Mouse (Mus musculus) Patski (cell line): ENCODE results near the gene Slc41a2. TPM values are rescaled to one million over a fixed set of nuclear protein-coding genes. Genes with fewer than 3 reads are reported as not detected.
A peak's percentile ranks its signal among the peaks of the same experiment; 100 is the strongest.

Source experiments
- ATAC-seq: fragments of 100-300 bp; one replicate; pipeline ENCODE4 v1.8.0; 2021
- CTCF ChIA-PET: fragments of 350-600 bp; sonication (Branson Sonifier 250); formaldehyde crosslinking; loops from one replicate; lab custom pipeline; 2022; ENCODE audit warnings: inconsistent platforms; lab: Charles Lee
- POLR2A ChIA-PET: fragments of 350-600 bp; sonication (Branson Sonifier 250); formaldehyde crosslinking; loops from one replicate; lab custom pipeline; 2022; ENCODE audit warnings: antibody characterized with exemption, inconsistent platforms; lab: Charles Lee
- DNase-seq: peaks from one replicate; pipeline ENCODE4 v3.0.0-alpha.2; 2011; ENCODE audit warnings: low read depth, low spot score
- H3K27me3 ChIP-seq: fragments of 371-371 bp; one replicate; pipeline ENCODE4 v1.5.1; 2021
- CTCF ChIP-seq: fragments of 100-300 bp; IDR thresholded peaks from one replicate; pipeline ENCODE4 v1.5.1; 2021
- in situ Hi-C: fragments of 300-500 bp; cut with MboI; formaldehyde crosslinking; loops from 3 replicates; pipeline ENCODE4 v1.11.1; 2018; ENCODE audit warnings: low pct_unique_long_range_greater_than_20kb, mixed read lengths
- polyA plus RNA-seq: library from polyadenylated mRNA; unstranded; gene quantifications from one replicate; pipeline ENCODE4 v1.2.3, GENCODE M21; 2021

The Slc41a2 gene
- polyA plus RNA-seq, 1 experiment from 2014 or later = 30.0 TPM

DNA sequence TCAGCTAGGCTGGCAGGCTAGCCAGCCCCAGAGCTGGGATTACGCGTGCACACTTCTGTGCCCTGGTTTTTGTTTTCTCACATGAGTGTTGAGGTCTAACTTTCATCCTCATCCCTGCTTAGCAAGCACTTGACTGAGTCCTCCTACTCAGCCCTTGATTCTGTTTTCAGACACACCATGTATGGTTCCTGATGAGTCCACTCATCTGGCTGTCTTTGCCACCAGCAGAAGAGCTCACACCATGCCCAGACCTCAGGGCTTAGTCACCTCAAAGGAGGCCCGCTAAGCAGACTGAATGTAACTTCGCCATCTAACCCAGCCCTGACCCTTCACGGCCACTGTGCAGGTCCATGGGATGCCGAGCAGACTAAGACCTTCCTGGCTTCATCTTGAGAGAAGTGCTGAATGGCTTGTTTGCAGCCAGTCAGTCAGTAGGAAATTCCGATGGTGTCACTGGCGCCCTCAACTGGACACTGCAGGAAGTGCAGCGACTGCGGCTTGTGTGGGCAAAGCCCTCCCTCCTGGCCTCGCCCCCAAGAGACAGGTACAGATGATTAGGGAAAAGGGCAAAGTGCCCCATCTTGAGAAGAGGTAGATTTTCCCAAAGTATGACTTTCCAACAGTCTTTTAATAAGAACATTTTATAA, 139.9 kb downstream of the Slc41a2 start:
- ATAC-seq = peak; percentile 12
- no peaks in the 10 kb centered on the region for H3K27me3 ChIP-seq
- TF ChIP-seq CTCF = peak; percentile 94
- ChIA-PET CTCF (interaction anchor here (1.2 to 2.6 kb wide), 4 partner anchors 8 to 288 kb away, joined by 4 to 8 read pairs (median 4); no protein-coding TSS in a partner anchor), POLR2A (no interaction called here)
- in situ Hi-C loops = no loop called here
- no peak for DNase-seq

DNA sequence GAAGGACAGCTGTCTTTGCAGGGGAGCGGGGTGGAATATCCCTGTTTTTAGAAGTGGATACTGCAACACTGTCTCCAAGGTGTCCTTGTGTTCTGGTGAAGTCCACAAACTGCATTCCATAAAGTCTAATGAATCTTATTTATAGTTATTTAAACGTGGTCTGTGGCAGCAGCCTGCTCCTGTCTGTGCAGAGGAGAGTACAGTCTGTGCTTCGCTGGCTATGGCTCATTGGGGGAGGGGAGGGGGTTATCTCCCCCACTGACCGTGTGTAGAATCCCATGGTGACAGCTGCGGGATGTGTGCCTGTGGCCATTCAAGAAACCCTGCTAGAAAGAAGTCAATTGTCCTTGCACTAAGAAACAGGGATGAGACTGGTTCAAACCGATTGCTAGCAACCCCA, 145.7 kb downstream of the Slc41a2 start:
- CTCF ChIA-PET = no interaction called here
- no peaks in the 10 kb centered on the region for H3K27me3 ChIP-seq
- no peak for ATAC-seq
- TF ChIP-seq CTCF = no peak
- POLR2A ChIA-PET = no interaction called here
- in situ Hi-C loops = no loop called here
- no peak for DNase-seq

- H3K27me3 ChIP-seq = no peaks in the 10 kb centered on the region
- ChIA-PET CTCF (no interaction called here), POLR2A (no interaction called here)
- no peak for ATAC-seq
- DNase-seq = no peak
- in situ Hi-C loops = no loop called here
- no peak for TF ChIP-seq CTCF
These were observed 146.2 kb downstream of the Slc41a2 start for GRCm38 (mm10) chr10:83191476-83191875.

GRCm38 (mm10) chr10:83189071-83189470, 148.6 kb downstream of the Slc41a2 start:
- CTCF ChIA-PET = interaction anchor here (1.1 kb wide), 2 partner anchors 8 to 63 kb away, joined by 4 read pairs; no protein-coding TSS in a partner anchor
- TF ChIP-seq CTCF = no peak
- no peak for DNase-seq
- POLR2A ChIA-PET = no interaction called here
- in situ Hi-C loops = no loop called here
- ATAC-seq = no peak
- no peaks in the 10 kb centered on the region for H3K27me3 ChIP-seq

- POLR2A ChIA-PET = no interaction called here
- in situ Hi-C loops = no loop called here
- H3K27me3 ChIP-seq = no peaks in the 10 kb centered on the region
- no peak for TF ChIP-seq CTCF
- ATAC-seq (no peak), DNase-seq (no peak)
- CTCF ChIA-PET = interaction anchor here (1.0 kb wide), 2 partner anchors 8 to 10 kb away, joined by 3 read pairs; no protein-coding TSS in a partner anchor
These were observed 150.7 kb downstream of the Slc41a2 start for GRCm38 (mm10) chr10:83186984-83187383.

- in situ Hi-C loops = no loop called here
These were observed 151.5 kb downstream of the Slc41a2 start for GRCm38 (mm10) chr10:83186167-83186566.

GRCm38 (mm10) chr10:83185121-83185520, 152.6 kb downstream of the Slc41a2 start:
- ChIA-PET POLR2A (no interaction called here), CTCF (no interaction called here)
- no peak for TF ChIP-seq CTCF
- in situ Hi-C loops = no loop called here
- no peaks in the 10 kb centered on the region for H3K27me3 ChIP-seq
- ATAC-seq (no peak), DNase-seq (no peak)

More at GRCm38 (mm10) chr10:83186167-83186566, 151.5 kb downstream of the Slc41a2 start:
- DNase-seq (no peak), ATAC-seq (no peak)
- POLR2A ChIA-PET = no interaction called here
- CTCF ChIA-PET = interaction anchor here (1.0 kb wide), 1 partner anchor 11 kb away, joined by 3 read pairs; no protein-coding TSS in a partner anchor
- no peaks in the 10 kb centered on the region for H3K27me3 ChIP-seq
- TF ChIP-seq CTCF = no peak

DNA sequence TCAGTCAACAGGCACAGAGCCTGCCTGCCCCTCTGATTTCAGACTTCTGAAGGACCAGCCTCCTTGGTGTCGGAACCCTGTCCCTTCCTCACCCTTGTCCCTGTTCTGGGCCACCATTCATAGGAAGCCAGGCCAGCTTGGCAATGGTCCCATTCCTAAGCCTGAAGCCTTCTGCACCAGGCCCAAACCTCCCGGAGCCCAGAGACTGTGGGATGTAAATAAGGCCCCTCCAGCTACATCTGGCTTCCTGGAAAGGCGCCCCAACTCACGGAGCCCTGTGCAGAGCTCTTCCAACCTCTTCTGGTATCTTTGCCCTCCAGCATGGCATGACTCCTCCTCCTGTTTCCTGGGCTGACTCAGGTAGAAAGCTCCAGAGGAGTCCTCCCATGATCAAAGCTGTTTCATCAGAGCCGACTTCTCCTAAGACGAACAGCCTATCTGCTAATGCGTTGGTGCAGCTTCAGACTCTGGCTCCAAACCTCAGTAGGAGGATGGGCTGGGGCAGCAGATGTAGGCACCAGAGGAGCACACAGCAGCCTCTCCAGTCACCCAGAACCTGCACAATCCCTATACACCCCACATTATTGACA, 153.1 kb downstream of the Slc41a2 start:
- POLR2A ChIA-PET = no interaction called here
- no peak for DNase-seq
- ATAC-seq = peak; percentile 20
- in situ Hi-C loops = no loop called here
- CTCF ChIA-PET = no interaction called here
- no peak for TF ChIP-seq CTCF
- H3K27me3 ChIP-seq = no peaks in the 10 kb centered on the region

GRCm38 (mm10) chr10:83183634-83184479, 153.8 kb downstream of the Slc41a2 start:
- POLR2A ChIA-PET = interaction anchor here (0.6 kb wide), 1 partner anchor 22 kb away, joined by 3 read pairs; no protein-coding TSS in a partner anchor
- in situ Hi-C loops = no loop called here
- no peaks in the 10 kb centered on the region for H3K27me3 ChIP-seq
- TF ChIP-seq CTCF = no peak
- ATAC-seq (no peak), DNase-seq (no peak)
- CTCF ChIA-PET = interaction anchor here (1.4 kb wide), 1 partner anchor 274 kb away, joined by 4 read pairs; no protein-coding TSS in a partner anchor

DNA sequence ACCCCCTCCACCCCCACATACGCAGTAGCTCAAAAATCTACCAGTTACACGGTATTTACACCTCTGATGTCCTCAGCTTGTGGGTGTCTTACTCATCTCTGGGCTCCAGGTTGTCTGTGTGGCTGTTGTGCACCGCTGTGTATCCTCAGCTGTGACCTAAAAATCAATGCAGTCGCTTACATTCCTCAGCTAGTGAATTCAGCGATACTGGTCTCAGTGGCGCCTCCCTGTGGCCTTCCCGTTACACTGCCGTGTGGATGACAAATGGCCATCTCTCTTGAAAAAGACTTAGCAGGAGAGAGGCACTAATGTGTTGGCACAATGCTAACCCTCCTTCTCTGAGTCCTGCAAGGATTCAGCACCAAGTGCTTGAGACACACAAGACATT, 155.1 kb downstream of the Slc41a2 start:
- DNase-seq (no peak), ATAC-seq (no peak)
- POLR2A ChIA-PET = no interaction called here
- CTCF ChIA-PET = interaction anchor here (0.7 to 1.4 kb wide), 2 partner anchors 105 to 273 kb away, joined by 4 read pairs; no protein-coding TSS in a partner anchor
- TF ChIP-seq CTCF = no peak
- no peaks in the 10 kb centered on the region for H3K27me3 ChIP-seq
- in situ Hi-C loops = no loop called here
